Mouse (Mus musculus) MEL (cell line): ENCODE data around the gene Kifap3. TPM values are rescaled to one million over a fixed set of nuclear protein-coding genes. Genes with fewer than 3 reads are reported as not detected.

Experiments used
- DNase-seq: peaks from one replicate; pipeline ENCODE4 v3.0.0; 2011; ENCODE audit warnings: low read depth, low spot score
- H3K27ac ChIP-seq: 2 replicates; pipeline ENCODE4 v1.5.1; 2012; ENCODE audit warnings: low read depth, mild to moderate bottlenecking, control low read depth, low read length, moderate library complexity; ENCODE audit not compliant: control insufficient read depth
- H3K27me3 ChIP-seq, 2 experiments: fragments of 150-350 bp in 1 of 2; sonication (generic) in 1 of 2; 2 replicates each; pipeline ENCODE4 v1.6.1; 2012; ENCODE audit warnings: low read length in 2 of 2, mild to moderate bottlenecking in 2 of 2, improper control_type of control experiment in 1 of 2, moderate library complexity in 1 of 2; ENCODE audit not compliant: insufficient read depth in 2 of 2, control insufficient read depth in 1 of 2
- H3K36me3 ChIP-seq, 2 experiments: 2 replicates each; pipeline ENCODE4 v1.6.1; 2012 to 2014; ENCODE audit warnings: low read length in 2 of 2, improper control_type of control experiment in 1 of 2, inconsistent platforms in 1 of 2, mild to moderate bottlenecking in 1 of 2; ENCODE audit not compliant: insufficient read depth in 2 of 2, control insufficient read depth in 1 of 2
- H3K4me1 ChIP-seq, 2 experiments: fragments of 150-350 bp in 1 of 2; sonication (generic) in 1 of 2; 2 replicates each; pipeline ENCODE4 v1.6.1; 2012; ENCODE audit warnings: low read length in 2 of 2, improper control_type of control experiment in 1 of 2, mild to moderate bottlenecking in 1 of 2; ENCODE audit not compliant: insufficient read depth in 2 of 2, control insufficient read depth in 1 of 2
- H3K4me3 ChIP-seq, 2 experiments: fragments of 150-350 bp in 1 of 2; sonication (generic) in 1 of 2; 2 replicates each; pipeline ENCODE4 v1.5.1; 2012; ENCODE audit warnings: low read depth in 2 of 2, low read length in 2 of 2, mild to moderate bottlenecking in 2 of 2, moderate library complexity in 2 of 2, control low read depth in 1 of 2, improper control_type of control experiment in 1 of 2; ENCODE audit not compliant: control insufficient read depth in 1 of 2, insufficient read depth in 1 of 2
- H3K79me2 ChIP-seq: 2 replicates; pipeline ENCODE4 v1.6.1; 2012; ENCODE audit warnings: mild to moderate bottlenecking, low read length, moderate library complexity; ENCODE audit not compliant: control insufficient read depth, poor library complexity, insufficient read depth
- H3K9ac ChIP-seq: 2 replicates; pipeline ENCODE4 v1.6.1; 2012; ENCODE audit warnings: low read depth, mild to moderate bottlenecking, control low read depth, low read length, moderate library complexity; ENCODE audit not compliant: control insufficient read depth, poor library complexity, severe bottlenecking
- H3K9me3 ChIP-seq: fragments of 150-350 bp; sonication (generic); replicated peaks from 2 replicates; pipeline ENCODE4 v1.6.1; 2012; ENCODE audit warnings: mild to moderate bottlenecking, low read length, improper control_type of control experiment, moderate library complexity; ENCODE audit not compliant: insufficient read depth
- CHD1 ChIP-seq: IDR thresholded peaks from 2 replicates; pipeline ENCODE4 v1.6.1; 2012; ENCODE audit warnings: low read depth, mild to moderate bottlenecking, inconsistent platforms, low read length, improper control_type of control experiment
- CHD2 ChIP-seq: IDR thresholded peaks from 2 replicates; pipeline ENCODE4 v1.6.1; 2011; ENCODE audit warnings: low read length, improper control_type of control experiment
- CTCF ChIP-seq, 3 experiments: IDR thresholded peaks in 2 of 3; conservative IDR thresholded peaks in 1 of 3; 2 replicates each; pipeline ENCODE4 v1.5.1; 2011 to 2012; ENCODE audit warnings: low read length in 3 of 3, low read depth in 2 of 3, mild to moderate bottlenecking in 2 of 3, improper control_type of control experiment in 1 of 3, inconsistent platforms in 1 of 3, mixed read lengths in 1 of 3, moderate library complexity in 1 of 3; ENCODE audit not compliant: control insufficient read depth in 1 of 3, insufficient read depth in 1 of 3, poor library complexity in 1 of 3, severe bottlenecking in 1 of 3
- EP300 ChIP-seq, 2 experiments: IDR thresholded peaks; 2 replicates each; pipeline ENCODE4 v1.6.1; 2011; ENCODE audit warnings: improper control_type of control experiment in 2 of 2, low read length in 2 of 2, low read depth in 1 of 2, mild to moderate bottlenecking in 1 of 2
- ETS1 ChIP-seq: IDR thresholded peaks from 2 replicates; pipeline ENCODE4 v1.6.1; 2012; ENCODE audit warnings: low read depth, mild to moderate bottlenecking, inconsistent platforms, low read length, improper control_type of control experiment, moderate library complexity
- GABPA ChIP-seq: IDR thresholded peaks from 2 replicates; pipeline ENCODE4 v1.6.1; 2012; ENCODE audit warnings: low read depth, mild to moderate bottlenecking, inconsistent platforms, low read length, improper control_type of control experiment, moderate library complexity
- HCFC1 ChIP-seq: IDR thresholded peaks from 2 replicates; pipeline ENCODE4 v1.6.1; 2012; ENCODE audit warnings: low read depth, mild to moderate bottlenecking, inconsistent platforms, low read length, improper control_type of control experiment, moderate library complexity
- JUND ChIP-seq: IDR thresholded peaks from 2 replicates; pipeline ENCODE4 v1.6.1; 2011; ENCODE audit warnings: low read depth, mild to moderate bottlenecking, improper control_type of control experiment, low read length
- KAT2A ChIP-seq: conservative IDR thresholded peaks from 2 replicates; pipeline ENCODE4 v1.6.1; 2012; ENCODE audit warnings: low read depth, low read length, improper control_type of control experiment, inconsistent platforms
- MEF2A ChIP-seq: IDR thresholded peaks from 2 replicates; pipeline ENCODE4 v1.6.1; 2014; ENCODE audit warnings: low read depth, mild to moderate bottlenecking, inconsistent platforms, low read length, improper control_type of control experiment; ENCODE audit not compliant: poor library complexity, insufficient replicate concordance, severe bottlenecking; ENCODE audit errors: extremely low read depth
- MXI1 ChIP-seq: IDR thresholded peaks from 2 replicates; pipeline ENCODE4 v1.6.1; 2011; ENCODE audit warnings: mild to moderate bottlenecking, low read depth, low read length, improper control_type of control experiment
- MYC ChIP-seq: IDR thresholded peaks from 2 replicates; pipeline ENCODE4 v1.6.1; 2011; ENCODE audit warnings: low read depth, mild to moderate bottlenecking, low read length, improper control_type of control experiment, moderate library complexity
- RAD21 ChIP-seq: IDR thresholded peaks from 2 replicates; pipeline ENCODE4 v1.6.1; 2011; ENCODE audit warnings: mild to moderate bottlenecking, low read depth, low read length, improper control_type of control experiment
- RCOR1 ChIP-seq: IDR thresholded peaks from 2 replicates; pipeline ENCODE4 v1.6.1; 2012; ENCODE audit warnings: low read depth, mild to moderate bottlenecking, inconsistent platforms, low read length, improper control_type of control experiment
- SMC3 ChIP-seq: IDR thresholded peaks from 2 replicates; pipeline ENCODE4 v1.6.1; 2011; ENCODE audit warnings: low read depth, low read length, improper control_type of control experiment
- TCF12 ChIP-seq: IDR thresholded peaks from 2 replicates; pipeline ENCODE4 v1.6.1; 2014; ENCODE audit warnings: low read depth, mild to moderate bottlenecking, inconsistent platforms, low read length, improper control_type of control experiment, moderate library complexity
- USF1 ChIP-seq: IDR thresholded peaks from 2 replicates; pipeline ENCODE4 v1.6.1; 2014; ENCODE audit warnings: low read depth, mild to moderate bottlenecking, inconsistent platforms, low read length, improper control_type of control experiment, moderate library complexity
- USF2 ChIP-seq, 2 experiments: IDR thresholded peaks; 2 replicates each; pipeline ENCODE4 v1.6.1; 2011 to 2012; ENCODE audit warnings: improper control_type of control experiment in 2 of 2, low read length in 2 of 2, borderline replicate concordance in 1 of 2, inconsistent platforms in 1 of 2, low read depth in 1 of 2, mild to moderate bottlenecking in 1 of 2; ENCODE audit not compliant: insufficient read depth in 1 of 2
- ZC3H11A ChIP-seq: IDR thresholded peaks from 2 replicates; pipeline ENCODE4 v1.6.1; 2012; ENCODE audit warnings: low read depth, mild to moderate bottlenecking, inconsistent platforms, low read length, improper control_type of control experiment
- ZMIZ1 ChIP-seq: IDR thresholded peaks from 2 replicates; pipeline ENCODE4 v1.6.1; 2012; ENCODE audit warnings: low read depth, mild to moderate bottlenecking, inconsistent platforms, low read length, improper control_type of control experiment, moderate library complexity
- ZNF384 ChIP-seq: IDR thresholded peaks from 2 replicates; pipeline ENCODE4 v1.6.1; 2012; ENCODE audit warnings: low read depth, mild to moderate bottlenecking, inconsistent platforms, low read length, improper control_type of control experiment
- polyA plus RNA-seq, 2 experiments: library from polyadenylated mRNA; stranded (reverse) in 1 of 2; unstranded in 1 of 2; fragments of >175 nt in 1 of 2; fragments of >200 nt in 1 of 2; gene quantifications; 2 replicates each; pipeline versions ENCODE4 v1.2.1 to v1.2.4; 2012; ENCODE audit warnings: low replicate concordance in 2 of 2, low read depth in 1 of 2; ENCODE audit not compliant: insufficient read length in 2 of 2, insufficient read depth in 1 of 2, missing spikeins in 1 of 2
- total RNA-seq: library from RNA; depleted of rRNA; stranded (reverse); fragments of 300-350 nt; gene quantifications from 2 replicates; pipeline ENCODE4 v1.2.3, GENCODE M21; 2012

Kifap3 gene
- total and polyA plus RNA-seq, 3 experiments, result 5.1 to 7.6 TPM; not detected in 1

DNA sequence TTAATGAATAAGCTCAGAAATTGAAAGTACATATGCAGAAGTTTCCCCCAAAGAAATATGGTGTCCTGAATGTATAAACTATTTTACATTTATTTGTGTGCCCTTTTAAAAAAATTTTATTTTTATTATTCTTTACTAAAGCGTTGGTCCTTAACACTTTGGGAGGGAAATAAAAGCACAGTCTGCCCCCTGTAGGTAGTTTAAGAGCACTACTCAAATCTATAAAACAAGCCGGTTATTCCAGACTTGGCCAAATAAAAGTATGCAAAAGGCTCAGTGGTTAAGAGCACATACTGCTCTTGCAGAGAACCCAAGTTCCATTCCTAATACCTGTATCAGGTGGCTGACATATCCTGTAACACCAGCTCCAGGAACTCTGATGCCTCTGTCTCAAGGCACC, 62.9 kb downstream of the Kifap3 start:
- Histone ChIP-seq H3K27ac (no peak overlapping the region), H3K36me3 (no peaks in the 10 kb centered on the region; a peak in 1 of 4 replicates), H3K79me2 (no peaks in the 10 kb centered on the region), H3K9me3 (no peaks in the 10 kb centered on the region), H3K9ac (no peak overlapping the region), H3K4me1 (no peaks in the 10 kb centered on the region), H3K4me3 (no peak overlapping the region), H3K27me3 (no peaks in the 10 kb centered on the region)
- DNase-seq, result no peak
- no peak for TF ChIP-seq USF2 (IDR thresholded peaks at IDR 0.05; ENCODE audit: borderline replicate concordance in 1 of 2, insufficient read depth in 1 of 2, low read depth in 1 of 2, low read length in 2 of 2)
- TF ChIP-seq MYC, result no peak
- TF ChIP-seq CTCF (IDR thresholded peaks at IDR 0.05 in 2 of 3, conservative IDR thresholded peaks at IDR 0.05 in 1 of 3; ENCODE audit: control insufficient read depth in 1 of 3, insufficient read depth in 1 of 3, low read depth in 2 of 3, low read length in 3 of 3, poor library complexity in 1 of 3, severe bottlenecking in 1 of 3), result no peak
- TF ChIP-seq ZMIZ1, result no peak
- TF ChIP-seq EP300 (IDR thresholded peaks at IDR 0.05; ENCODE audit: low read depth in 1 of 2, low read length in 2 of 2), result no peak
- TF ChIP-seq TCF12, result no peak
- TF ChIP-seq ETS1, result no peak
- TF ChIP-seq KAT2A, result no peak

DNA sequence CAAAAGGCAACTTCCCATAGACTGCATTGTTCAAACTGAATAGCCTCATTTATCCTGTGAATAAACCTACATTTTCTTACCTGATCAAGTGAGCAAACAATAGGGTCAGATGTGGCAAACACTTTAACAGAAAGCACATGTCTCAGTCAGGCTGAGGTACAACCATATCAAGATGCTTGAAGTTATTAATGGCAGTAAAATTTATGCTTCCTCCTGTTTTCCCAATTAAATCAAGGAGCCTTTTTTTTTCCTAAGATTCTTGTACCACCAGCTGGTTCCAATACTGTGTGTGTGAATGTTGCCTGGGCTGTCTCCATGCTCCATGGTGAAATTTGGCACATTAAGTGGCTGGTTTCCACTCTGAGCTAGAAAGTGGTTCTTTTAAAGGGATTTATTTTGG, 64.5 kb downstream of the Kifap3 start:
- DNase-seq, result no peak
- H3K27me3 ChIP-seq, result no peaks in the 10 kb centered on the region

DNA sequence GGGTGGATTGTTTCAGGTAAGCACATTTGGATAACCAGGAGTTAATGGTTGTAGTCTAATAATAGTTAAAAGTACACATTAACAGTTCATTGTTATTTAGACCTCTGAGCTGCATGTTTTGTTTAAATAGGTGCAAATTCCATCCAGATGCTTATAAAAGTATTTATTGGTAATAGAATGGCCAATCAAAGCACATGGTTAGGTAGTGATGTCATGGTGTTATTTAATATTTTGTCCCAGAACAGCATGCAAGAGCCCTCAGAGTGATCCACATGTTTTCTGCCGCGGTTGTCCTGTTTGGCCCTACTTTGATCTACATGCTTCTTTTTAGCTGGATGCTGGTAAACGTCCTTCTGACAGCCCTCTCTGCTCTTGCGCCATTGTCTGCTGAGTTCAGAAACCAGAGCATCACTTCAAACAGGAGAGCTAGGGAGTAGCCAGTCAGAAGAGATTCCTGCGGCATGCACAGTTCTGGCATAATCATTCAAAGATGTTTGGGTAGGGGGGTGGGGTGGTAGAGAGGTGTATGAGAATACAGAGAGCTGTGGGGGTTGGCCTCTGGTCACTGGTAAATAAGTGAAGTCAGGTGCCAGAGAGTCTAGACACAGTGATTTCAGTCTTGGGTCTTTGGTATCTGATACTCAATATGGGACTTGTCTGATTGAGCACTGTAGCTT, 73.6 kb downstream of the Kifap3 start:
- H3K79me2 ChIP-seq, result no peaks in the 10 kb centered on the region
- H3K27me3 ChIP-seq, result no peaks in the 10 kb centered on the region
- H3K9me3 ChIP-seq, result no peaks in the 10 kb centered on the region
- H3K36me3 ChIP-seq, result no peaks in the 10 kb centered on the region
- no peaks in the 10 kb centered on the region for H3K4me1 ChIP-seq
- H3K27ac ChIP-seq, result no peak overlapping the region
- DNase-seq, result no peak
- no peak overlapping the region for H3K4me3 ChIP-seq
- no peak overlapping the region for H3K9ac ChIP-seq
- TF ChIP-seq GABPA (no peak), CTCF (IDR thresholded peaks at IDR 0.05 in 2 of 3, conservative IDR thresholded peaks at IDR 0.05 in 1 of 3; ENCODE audit: control insufficient read depth in 1 of 3, insufficient read depth in 1 of 3, low read depth in 2 of 3, low read length in 3 of 3, poor library complexity in 1 of 3, severe bottlenecking in 1 of 3) (no peak)

More for the DNA sequence above, 64.5 kb downstream of the Kifap3 start:
- Histone ChIP-seq H3K9me3 (no peaks in the 10 kb centered on the region), H3K27ac (no peak overlapping the region), H3K4me3 (no peak overlapping the region), H3K36me3 (no peaks in the 10 kb centered on the region), H3K9ac (no peak overlapping the region), H3K4me1 (no peaks in the 10 kb centered on the region), H3K79me2 (no peaks in the 10 kb centered on the region)
- TF ChIP-seq ZNF384 (no peak), JUND (no peak), MEF2A (no peak), EP300 (IDR thresholded peaks at IDR 0.05; ENCODE audit: low read depth in 1 of 2, low read length in 2 of 2) (no peak), CHD2 (no peak), KAT2A (no peak), RCOR1 (no peak), SMC3 (no peak), CHD1 (no peak), USF1 (no peak), MXI1 (no peak), RAD21 (no peak), HCFC1 (no peak), ZC3H11A (no peak), GABPA (no peak)
